Mouse (Mus musculus) kidney, postnatal 10 days (tissue): ENCODE data around the gene Tom1.

ENCODE experiments used
- DNase-seq: peaks from one replicate; pipeline ENCODE4 v3.0.0; 2021; ENCODE audit warnings: mixed read lengths

Gene Tom1

DNA sequence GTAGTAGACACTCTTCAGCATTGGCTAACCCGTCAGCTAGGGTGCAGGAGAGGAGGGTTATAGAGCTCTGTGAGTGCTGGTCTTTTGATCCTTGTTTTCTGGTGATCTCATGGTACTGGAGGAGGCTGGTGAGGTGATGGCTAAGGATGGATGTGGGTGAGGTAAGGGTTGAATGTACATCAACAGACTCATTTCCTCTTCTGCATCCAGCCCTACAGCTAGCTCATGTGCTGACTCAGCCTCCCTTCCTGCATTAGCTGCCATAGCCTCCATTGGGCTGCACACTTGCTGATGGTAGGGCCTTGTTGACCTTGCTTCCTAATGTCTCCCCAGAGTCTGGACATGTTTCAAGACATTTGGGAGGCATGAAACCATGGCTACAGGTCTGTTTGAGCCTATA lies 9.5 kb downstream of the Tom1 start:
- DNase-seq = no peak

DNA sequence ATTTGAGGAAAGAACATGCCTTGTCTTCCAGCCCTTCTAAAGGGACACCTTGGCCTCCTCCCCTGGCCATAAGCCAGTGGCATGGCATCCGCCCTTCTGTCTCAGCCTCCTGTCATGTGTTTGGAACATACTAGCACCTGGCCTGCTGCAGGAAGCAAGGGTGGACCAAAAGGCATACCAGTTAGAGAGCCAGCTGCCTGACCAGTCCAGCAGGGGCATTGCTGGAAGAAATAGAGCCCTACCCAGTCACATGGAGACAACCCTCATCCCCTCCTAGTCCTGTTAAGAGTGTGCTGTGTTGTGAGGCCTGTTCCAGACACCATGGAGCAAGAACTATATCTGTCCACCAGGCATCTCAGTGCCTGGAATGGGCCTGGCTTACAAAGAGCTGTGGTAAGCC lies 12.8 kb downstream of the Tom1 start:
- no peak for DNase-seq

DNA sequence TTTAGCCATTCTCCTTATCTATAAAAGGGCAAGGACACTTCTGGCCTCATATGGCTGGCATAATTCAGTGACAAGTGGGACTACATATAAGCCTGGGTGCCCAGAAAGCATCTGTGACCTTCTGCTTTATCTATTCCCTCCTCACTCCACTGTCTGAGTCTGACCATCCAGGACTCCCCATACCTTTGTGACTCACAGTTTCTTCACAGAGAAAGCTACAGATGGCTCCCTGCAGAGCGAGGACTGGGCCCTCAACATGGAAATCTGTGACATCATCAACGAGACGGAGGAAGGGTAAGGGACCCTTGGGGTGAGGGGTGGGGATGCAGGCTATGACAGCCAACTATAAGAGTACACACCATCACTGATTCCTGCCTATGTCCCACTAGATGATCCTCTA lies 14.3 kb downstream of the Tom1 start:
- no peak for DNase-seq

DNA sequence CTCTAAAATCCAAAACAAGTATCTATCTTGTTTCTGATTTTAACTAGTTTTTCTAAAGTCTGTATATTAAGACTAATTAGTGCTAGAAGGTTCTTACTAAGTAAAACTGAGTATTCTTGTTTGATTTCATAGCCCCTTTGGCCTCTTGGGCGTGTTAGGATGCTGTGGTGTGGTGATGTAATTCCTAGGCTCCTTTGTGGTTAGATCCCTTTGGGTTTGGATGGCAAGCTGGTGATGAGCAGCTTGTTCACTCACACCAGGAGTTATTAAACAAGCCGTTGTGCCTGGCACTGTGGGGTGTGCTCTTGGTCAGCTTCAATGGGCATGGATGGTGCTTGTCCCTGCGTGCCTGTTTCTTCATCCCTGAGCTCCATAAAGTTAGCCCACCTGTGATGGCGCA lies 19.8 kb downstream of the Tom1 start:
- DNase-seq = no peak

DNA sequence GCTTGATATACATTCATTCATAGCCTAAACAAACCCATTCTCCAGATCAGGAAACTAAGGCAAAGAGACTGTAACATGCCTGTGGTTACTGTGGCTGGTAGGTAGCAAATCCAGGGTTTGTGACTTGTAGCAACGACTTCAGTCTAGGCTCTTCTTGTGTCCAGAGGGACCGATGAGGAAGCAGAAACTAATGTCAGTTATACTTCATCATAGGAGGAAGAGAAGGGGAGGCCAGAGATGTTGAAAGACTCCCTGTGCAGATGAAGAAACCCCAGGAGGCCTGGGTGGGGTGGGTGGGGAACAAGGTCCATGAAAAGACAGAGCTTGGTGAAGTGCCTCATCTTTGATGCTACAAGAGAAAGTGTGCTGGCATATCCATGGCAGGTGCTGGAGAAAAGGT lies 22.2 kb downstream of the Tom1 start:
- DNase-seq = no peak

DNA sequence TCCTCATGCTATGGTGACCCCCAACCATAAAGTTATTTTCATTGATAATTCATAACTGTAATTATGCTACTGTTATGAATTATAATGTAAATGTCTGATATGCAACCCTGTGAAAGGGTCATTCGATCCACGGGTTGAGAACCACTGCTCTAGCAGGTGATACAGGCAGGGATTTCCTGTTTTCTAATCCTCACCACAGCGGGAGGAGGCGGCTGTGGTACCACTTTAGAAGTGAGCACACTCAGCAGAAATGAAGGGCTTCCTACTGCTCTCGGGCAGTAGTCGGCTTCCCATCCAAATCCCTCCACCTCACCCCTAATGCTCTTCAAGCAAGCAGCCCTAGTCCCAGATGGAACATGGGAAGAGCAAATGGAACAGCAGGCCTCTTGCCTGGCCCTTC lies 26.5 kb downstream of the Tom1 start:
- DNase-seq = no peak

DNA sequence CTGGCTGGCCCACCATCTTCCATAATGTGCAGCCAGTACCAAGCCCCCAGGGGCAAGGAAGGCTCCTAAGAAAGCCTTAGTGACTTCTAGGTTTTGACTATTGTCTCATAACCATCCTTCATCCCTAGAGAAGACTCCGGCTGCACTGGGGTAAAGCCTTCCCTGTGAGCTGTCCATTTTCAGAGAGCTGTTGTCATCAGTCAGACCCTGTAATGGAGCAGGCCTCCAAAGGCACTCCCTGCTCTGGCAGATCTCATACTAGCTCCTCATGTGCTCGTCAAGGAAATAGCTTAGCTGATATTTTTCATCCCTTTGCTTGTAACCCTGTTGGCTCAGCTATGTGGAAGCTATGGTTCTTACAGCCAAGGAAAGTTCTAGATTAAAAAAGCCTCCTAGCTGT lies 27.3 kb downstream of the Tom1 start:
- no peak for DNase-seq

DNA sequence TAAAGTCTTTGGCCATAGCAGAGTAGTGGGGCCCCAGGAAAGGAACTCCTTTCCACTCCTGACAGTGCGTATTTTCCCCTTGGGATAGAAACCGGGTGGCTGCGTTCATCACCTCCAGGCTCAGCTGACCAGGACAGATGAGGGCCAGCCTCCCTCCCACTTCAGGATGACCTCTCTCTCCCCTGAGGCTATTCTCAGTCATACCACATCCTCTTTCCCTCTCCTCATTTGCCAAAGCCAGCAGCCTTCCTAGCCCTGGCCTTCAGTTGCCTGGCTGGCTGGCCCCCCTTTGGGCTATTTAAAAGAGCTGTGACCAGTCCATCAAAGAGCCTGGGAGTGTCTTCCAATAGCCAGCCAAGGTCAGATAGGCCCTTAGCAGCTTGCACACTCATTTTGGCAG lies 29.8 kb downstream of the Tom1 start:
- peak; percentile 20 for DNase-seq

DNA sequence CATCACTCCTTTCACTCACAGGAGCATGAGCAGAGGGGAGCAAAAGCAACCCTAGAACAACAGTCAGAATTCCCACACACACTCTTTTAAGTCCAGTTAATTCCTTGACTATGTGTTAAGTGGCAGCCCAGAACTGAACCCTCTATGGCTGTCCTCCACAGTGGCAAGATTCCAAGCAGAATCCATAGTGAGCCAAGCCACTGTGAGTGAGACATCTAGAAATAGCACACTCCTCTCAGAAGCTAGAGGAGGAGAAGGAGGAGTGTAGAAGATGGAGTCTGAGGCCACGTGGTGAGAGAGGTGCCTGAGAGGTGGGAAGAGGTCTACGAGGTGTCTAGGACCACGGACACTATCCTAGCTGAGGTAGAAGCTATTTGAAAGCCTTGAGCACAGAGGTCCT lies 31.3 kb downstream of the Tom1 start:
- DNase-seq = no peak

DNA sequence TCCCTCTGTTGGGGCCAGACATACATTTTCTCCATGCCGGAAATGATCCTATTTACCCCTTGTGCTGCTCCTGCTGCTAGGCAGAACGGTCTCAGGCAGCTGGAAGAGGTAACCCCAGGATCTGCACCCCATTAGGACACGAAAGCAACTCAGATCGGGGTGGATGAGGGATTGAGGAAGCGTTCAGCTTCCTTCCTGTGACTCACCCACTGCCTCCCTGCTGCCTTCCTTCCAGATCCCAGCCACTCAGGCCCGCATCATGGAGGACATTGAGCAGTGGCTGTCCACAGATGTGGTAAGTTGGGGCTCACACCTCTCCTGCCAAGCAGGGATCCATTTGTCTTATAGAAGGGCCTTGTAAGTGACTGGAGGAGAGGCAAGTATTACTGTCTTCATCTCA lies 33.8 kb downstream of the Tom1 start:
- DNase-seq = no peak

DNA sequence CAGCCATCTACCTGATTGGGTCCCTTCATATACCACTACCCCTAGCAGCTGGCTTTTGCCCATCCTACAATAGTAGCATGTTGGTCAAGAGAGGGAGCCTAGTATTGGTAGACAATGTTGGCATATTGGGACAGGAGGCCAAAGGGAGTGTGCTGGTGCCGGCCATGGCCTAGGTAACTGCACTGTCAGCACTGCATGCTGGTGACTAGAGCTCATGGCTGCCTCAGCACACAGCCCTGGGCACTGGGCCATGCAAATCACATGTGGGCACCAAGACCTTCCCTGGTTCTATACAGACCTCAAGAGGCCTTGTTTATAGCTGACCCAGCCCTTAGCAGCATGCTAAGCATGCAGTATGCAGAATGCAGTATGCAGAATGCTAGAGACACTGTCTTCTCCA lies 36.8 kb downstream of the Tom1 start:
- peak; percentile 42 for DNase-seq

DNA sequence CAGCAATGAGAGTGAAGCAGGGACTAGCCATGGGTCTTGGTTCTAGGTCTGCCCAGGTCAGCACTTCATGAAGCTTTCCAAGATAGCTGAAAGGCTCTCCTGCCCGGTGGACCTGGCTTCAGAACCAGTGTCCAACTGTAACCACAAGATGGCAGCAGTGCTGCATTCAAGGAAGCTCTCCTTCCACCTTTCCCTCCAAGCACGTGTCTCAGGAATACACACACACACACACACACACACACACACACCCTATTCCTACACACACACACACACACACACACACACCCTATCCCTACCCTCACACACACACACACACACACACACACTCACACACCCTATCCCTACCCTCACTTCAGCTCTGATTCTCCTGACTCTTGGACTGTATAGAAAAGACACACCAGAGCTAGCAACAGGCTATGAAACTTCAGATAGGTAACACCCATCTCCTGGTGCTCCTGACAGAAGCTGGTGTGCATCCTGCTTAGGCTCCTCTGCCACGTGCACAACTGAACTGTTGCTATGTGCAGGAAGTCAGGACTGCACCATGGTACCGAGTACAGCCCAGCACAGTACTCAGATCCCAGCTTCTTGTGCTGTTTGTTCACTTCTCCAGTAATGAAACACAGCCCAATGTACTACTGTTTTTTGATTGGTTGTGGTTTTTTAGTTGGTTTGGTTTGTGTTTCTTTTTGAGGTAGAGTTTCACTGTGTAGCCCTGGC lies 38.3 kb downstream of the Tom1 start:
- DNase-seq = peak; percentile 91

DNA sequence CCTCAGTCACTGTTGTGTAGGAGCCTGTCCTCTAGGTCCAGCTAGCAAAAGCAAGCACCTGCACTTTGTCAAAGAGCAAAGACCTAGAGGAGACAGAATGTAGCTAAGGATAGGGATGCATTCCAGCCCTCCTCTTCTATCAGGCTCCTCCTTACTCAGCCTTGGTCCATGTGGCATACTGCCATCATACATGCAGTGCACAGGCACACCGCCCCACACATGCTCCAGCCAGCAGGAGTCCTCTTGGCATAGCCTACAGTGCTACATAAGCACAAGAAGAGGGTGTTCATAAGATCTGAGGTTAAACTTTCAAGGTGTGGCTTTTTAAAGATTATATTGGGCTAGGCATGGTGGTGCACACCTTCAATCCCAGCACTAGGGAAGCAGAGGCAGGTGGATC lies 41.4 kb downstream of the Tom1 start:
- no peak for DNase-seq

DNA sequence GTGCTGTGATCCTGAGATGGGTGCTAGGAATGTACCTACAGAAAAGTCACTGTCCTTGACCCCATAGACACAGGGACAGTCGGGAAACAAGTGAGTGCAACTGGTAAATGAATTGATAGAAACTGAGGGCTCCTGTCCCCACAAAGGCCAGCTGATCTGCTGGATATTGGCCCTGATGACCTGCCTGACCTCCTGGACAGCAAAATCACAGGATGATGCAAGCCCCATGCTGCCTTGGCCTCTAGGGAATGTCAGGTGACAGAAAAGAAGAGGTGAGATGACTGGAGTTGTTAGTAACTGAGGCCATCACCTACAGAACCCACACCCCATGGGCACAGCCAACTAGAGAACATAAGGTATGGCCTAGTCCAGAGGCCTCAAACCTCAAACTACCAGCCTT lies 44.7 kb downstream of the Tom1 start:
- no peak for DNase-seq

DNA sequence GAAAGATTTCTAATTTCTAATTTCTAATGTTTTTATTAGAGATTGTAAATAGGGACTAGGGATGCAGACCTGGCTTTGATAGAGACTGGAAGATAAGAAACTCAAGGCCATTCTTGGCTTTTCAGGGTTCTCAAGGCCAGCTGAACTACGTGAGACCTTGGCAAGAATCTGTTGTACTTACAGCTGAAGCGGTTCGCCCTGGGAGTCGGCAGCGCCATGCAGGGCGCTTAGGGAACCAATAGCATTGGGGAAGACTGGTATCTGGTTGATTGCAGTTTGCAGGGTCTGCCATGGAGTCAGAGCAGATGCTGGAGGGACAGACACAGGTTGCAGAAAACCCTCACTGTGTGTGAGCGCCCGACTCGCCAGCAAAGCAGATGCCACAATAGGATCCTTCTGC lies 45.3 kb downstream of the Tom1 start:
- DNase-seq = no peak

DNA sequence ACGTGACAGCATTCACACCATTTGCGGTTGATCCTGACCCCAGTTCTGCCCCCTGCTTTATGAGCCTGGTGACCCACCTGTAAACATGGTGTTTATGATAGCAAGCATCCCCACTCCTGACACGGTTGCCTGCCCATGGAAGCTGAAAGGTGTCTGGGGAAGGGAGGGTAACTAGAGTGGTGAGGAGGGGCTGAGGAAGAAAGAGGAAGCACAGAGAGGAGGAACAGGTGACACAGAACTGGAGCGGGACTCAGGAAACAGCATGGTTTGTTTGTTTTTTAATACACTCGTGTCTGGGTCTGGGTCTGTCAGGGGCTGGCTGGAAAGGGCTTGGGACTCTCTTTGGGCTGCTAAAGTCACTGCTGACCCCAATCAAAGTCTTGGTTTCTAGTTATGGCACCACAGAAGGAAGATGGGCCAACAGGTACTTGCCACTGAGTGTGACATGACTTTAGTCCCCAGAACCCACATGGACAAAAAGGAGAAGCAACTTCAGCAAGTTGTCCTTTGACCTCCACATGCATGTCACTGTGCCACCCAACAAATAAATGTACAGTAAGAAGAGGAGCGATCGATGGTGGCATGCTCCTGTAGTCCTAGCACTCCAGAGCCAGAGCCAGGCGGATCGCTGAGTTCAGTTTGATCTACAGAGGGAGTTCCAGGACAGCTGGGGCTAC lies 48.0 kb downstream of the Tom1 start:
- DNase-seq = no peak

DNA sequence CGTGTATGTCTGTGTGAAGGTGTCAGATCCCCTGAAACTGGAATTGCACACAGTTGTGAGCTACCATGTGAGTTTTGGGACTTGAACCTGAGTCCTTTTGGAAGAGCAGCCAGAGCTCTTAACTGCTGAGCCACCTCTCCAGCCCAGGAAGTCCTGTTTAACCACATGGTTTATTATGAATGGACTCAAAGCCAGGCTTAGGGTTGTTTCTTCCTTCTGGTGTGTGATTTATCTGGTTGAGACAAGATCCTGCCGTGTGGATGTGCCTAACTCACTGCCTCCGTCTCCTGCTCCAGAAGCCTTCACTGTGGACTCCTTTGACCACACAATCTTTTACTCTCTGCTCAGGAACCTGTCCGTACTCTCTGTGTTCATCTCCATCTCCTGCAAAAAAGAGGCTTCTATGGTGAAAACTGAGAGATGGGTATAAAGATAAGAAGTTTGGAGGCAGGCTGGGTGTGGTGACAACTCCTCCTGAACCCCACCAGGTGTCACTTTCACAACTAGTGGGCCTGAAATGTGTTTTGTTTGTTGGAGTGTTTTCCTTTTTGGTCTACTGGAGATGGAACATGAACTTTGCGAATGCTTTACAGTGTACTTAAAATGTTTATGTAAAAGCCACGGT lies 48.8 kb downstream of the Tom1 start:
- DNase-seq = no peak

DNA sequence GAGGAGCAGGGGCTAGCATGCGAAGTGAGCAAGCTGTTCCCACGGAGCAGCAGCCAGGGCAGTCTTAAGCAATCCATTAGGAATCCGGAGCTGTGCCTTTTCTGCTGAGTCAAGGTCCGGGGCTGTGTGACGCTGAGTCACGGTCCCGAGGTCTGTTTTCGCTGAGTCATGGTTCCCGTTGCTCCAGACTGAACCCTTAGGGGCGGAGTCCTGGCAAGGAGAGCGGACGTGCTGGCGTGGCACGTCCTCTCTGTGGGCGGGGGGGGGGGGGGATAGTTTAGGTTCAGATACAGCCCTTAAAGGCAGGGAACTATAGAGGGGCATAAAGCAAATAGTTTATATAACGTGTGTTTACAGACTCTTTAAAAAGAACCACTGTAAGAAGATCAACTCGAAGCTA lies 50.3 kb downstream of the Tom1 start:
- DNase-seq = peak; percentile 96

DNA sequence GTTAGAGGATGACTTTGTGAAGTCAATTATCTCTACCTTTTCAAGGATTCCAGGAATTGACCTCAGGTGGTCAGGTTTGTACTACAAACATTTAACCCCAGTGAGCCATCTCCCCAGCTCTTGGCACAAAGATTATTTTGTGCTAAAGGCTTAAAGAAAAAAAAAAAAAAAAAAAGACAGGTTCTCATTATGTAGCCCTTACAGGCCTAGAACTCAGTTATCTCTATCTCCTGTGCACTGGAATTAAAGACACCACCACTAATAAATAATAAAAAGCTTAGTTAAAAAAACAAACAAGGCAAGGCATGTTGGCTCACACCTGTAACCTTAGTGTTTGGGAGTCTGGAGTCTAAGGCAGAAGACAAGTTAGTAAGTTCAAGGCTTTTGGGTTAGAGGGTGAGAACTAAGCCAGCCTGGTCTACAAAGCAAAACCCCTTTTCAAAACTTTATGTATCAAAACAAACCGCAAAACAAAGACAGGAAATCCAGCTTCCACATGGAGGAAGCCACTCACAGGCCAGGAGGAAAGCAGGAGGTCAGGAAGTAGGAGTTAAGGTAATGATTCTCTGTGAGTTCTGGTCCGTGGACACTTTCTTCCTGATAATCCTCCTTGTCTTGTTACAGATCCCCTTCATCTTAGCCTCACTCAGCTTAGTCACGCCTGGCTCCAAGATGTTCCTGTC lies 51.0 kb downstream of the Tom1 start:
- DNase-seq = no peak

DNA sequence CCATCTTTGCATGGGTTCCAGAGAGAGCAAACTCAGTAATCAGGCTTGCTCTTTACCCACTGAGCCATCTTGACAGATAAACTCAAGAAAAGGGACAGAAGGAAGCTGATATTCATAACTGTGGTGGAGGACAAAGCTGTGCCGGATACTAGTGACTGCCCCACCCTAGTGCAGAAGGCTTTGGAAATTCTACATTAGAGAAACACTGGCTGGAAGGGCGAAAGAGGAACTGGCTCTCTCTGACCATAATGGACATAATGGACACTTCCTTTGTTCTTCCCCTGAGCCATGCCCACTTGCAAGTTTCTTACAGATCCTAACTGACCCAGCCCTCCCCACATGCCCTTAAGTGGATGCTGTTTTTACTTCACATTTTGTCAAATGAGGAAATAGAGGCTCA lies 52.5 kb downstream of the Tom1 start:
- no peak for DNase-seq

DNA sequence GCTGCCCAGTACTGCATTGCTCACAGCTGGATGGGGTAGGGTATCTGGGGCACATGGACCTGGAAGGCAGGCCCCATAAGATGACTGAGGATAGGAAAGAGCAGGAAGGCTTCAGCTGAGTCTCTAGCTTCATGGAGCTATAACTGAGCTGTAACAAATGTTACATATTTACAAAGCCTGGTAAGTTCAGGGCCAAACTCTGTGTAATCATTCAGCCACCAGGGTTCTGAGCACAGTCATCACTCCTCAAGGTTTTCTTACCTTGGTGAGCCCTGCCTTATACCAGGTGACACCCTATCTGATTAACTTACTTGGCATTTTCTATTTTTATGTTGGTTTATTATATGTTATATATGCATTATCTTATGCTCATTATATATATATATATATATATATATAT lies 53.6 kb downstream of the Tom1 start:
- no peak for DNase-seq

DNA sequence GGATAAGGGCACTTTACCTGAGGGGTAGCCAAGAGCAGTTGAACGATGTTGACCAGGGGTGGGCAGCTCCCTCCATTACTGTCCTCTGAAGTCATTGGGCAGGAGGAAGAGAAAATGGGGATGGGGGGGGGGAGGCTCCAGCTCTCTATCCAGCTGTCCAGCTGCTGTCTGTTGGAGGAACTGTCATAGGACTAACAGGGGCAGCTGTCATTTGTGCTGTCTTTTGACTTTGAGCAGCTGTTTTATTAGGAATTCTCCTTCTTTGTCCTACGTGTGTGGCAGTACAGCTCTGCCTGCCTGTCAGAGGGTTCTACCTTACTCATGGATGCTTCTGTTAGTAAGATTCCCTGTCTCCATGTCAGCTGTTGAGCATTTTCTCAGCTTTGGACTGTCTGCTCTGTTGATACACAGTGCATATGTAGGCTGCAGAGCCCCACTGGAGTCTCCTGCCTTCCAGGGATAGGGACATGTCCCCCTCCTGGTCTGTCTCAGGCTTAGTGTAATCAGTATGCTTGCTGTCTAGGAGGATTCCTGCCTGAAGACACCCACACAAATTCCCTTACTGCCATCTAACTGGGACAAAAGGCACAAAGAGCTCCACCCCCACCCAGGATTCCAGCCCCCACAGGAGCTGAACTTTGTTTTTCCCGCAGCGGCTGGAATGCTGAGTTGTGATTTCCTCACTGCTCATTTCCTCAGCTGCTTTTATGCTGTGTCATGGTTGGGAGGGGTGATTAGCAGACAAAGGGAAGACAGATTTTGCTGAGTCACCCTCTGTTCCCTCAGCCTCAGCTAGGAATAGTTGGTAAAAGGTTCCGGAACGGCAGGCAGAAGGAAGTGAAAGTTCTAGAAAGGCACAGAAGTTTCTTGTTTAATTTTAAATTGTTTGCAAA lies 55.7 kb downstream of the Tom1 start:
- peak; percentile 90 for DNase-seq
